In genomic region chr16:77662107-77662518, GRCm38 (mm10) we compare ENCODE assay signal across 8 mouse cellular contexts.
DNase-seq lines count a peak whose midpoint lies in the region; ATAC-seq and TF ChIP-seq lines count a peak whose summit lies in the region.

No protein-coding gene starts in this region.

- peak; percentile 16 for DNase-seq in lung, postnatal 10 days
- no peak for DNase-seq in lung, postnatal 4 days
- peak; percentile 22 to 77 for DNase-seq in left cerebral cortex, postnatal 10 days (ENCODE audit: extremely low spot score in 1 of 2, low spot score in 2 of 2)
- peak; percentile 62 to 72 for DNase-seq in right cerebral cortex, adult 2 months (ENCODE audit: low spot score in 2 of 2)
- DNase-seq in cerebellum, postnatal 4 days (ENCODE audit: low spot score in 2 of 2) = no peak
- no peak for DNase-seq in liver, postnatal 0 days

- TF ChIP-seq CTCF in liver, postnatal 0 days (IDR thresholded peaks at IDR 0.05; ENCODE audit: low read depth) = no peak

- no peaks in the 10 kb centered on the region for H3K36me3 ChIP-seq in forebrain, embryonic 15.5 days
- no peaks in the 10 kb centered on the region for H3K36me3 ChIP-seq in liver, postnatal 0 days (replicated peaks; ENCODE audit: insufficient read depth, low read length)

- peaks cover 33% of the 10 kb centered on the region for H3K4me1 ChIP-seq in forebrain, embryonic 15.5 days
- no peaks in the 10 kb centered on the region for H3K4me1 ChIP-seq in liver, postnatal 0 days (ENCODE audit: insufficient read depth)

- TF ChIP-seq EP300 in liver, postnatal 0 days (IDR thresholded peaks at IDR 0.05; ENCODE audit: low read depth) = no peak

- H3K9ac ChIP-seq in forebrain, embryonic 15.5 days (replicated peaks) = no peak overlapping the region; the same call in 1 of the 2 replicates
- H3K9ac ChIP-seq in liver, postnatal 0 days (replicated peaks) = no peak overlapping the region

- peak; percentile 92 for ATAC-seq in forebrain, embryonic 15.5 days (replicated peaks)
- no peak for ATAC-seq in liver, postnatal 0 days
- ATAC-seq in monocyte, adult 5-6 weeks (replicated peaks; ENCODE audit: insufficient number of reproducible peaks, low FRiP score, low TSS enrichment, poor library complexity, severe bottlenecking) = no peak

- 0 out of 2 replicates have a peak overlapping the region, but pooled peaks have one; percentile 1 for H3K4me3 ChIP-seq in forebrain, embryonic 15.5 days
- H3K4me3 ChIP-seq in liver, postnatal 0 days (ENCODE audit: low read depth, low read length) = no peak overlapping the region

- H3K27ac ChIP-seq in forebrain, embryonic 15.5 days (replicated peaks) = peak overlapping the region; percentile 87
- no peak overlapping the region for H3K27ac ChIP-seq in liver, postnatal 0 days (ENCODE audit: low read depth)

- H3K27me3 ChIP-seq in forebrain, embryonic 15.5 days = no peaks in the 10 kb centered on the region
- H3K27me3 ChIP-seq in liver, postnatal 0 days (ENCODE audit: insufficient read depth, low read length) = no peaks in the 10 kb centered on the region

- intact Hi-C loops in left cerebral cortex, postnatal 10 days (cut with DNase I) = no loop called here

- H3K9me3 ChIP-seq in forebrain, embryonic 15.5 days = no peaks in the 10 kb centered on the region
- H3K9me3 ChIP-seq in liver, postnatal 0 days (ENCODE audit: low read length) = no peaks in the 10 kb centered on the region

- peak overlapping the region; percentile 21; the same call in 1 of the 2 replicates for H3K4me2 ChIP-seq in forebrain, embryonic 15.5 days (replicated peaks)
- H3K4me2 ChIP-seq in liver, postnatal 0 days (ENCODE audit: low read depth, low read length) = no peak overlapping the region

- 9% methylated on average over 4 of the region's 4 CpGs for WGBS in forebrain, embryonic 15.5 days
- 38% methylated on average over 4 of the region's 4 CpGs for WGBS in liver, postnatal 0 days (ENCODE audit: insufficient replicate concordance)

Comparison
In these comparisons a context has a peak if more than half of its experiments do, and no peak if none do; other contexts are left out.
1. DNase-seq: peak in lung, postnatal 10 days (single experiment), left cerebral cortex, postnatal 10 days (2 of 2) and right cerebral cortex, adult 2 months (2 of 2); none in lung, postnatal 4 days (0 of 2), cerebellum, postnatal 4 days (0 of 2) and liver, postnatal 0 days (single experiment).